Mouse (Mus musculus): ENCODE measurements at regions not wholly inside any gene's neighbourhood (a gene's known extent, or its start where the extent isn't known, plus 50 kb on each side); places are given as distances from the start of the nearest gene placed in this dataset.
"Not testable (repeated sequence)": the region's sequence is repeated elsewhere in the genome, so short reads cannot be mapped to it uniquely, and the experiment has no call there.

DNA sequence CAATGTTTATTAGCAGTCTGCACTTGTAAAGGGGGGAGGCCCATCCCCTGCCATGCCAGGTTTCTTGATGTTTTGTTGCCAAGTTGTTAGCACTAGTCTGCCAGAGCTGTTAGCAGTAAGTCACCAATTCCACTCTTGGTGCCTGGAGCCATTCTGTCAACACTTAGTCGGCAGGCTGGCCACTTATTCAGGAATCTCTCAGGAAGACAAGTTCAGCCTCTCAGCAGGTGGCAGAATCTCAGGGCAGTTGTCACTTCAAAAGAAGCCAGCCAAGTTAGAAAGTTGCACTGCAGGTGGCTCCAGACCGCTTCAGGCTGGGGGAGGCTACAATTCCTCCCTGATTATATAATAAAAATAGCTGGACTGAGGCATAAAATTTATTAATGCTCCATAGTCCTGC is 424.2 kb downstream of the Cdh10 start:
- 46% methylated on average over 2 of the region's 2 CpGs for WGBS
- not testable (repeated sequence) for H3K4me2 ChIP-seq (ENCODE audit: low read length); H3K4me1 ChIP-seq (ENCODE audit: control insufficient read depth, insufficient read depth, low read length)

DNA sequence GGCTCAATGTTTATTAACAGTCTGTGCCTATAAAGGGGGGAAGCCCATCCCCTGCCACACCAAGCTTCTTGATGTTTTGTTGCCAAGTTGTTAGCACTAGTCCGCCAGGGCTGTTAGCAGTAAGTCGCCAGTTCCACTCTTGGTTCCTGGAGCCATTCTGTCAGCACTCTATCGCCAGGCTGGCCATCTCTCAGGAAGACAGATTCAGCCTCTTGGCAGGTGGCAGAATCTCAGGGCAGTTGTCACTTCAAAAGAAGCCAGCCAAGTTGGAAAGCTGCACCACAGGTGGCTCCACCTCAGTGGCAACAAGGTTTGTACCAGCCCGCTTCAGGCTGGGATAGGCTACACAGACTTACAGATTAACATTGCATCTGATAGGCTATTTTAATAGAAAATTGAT is 428.7 kb downstream of the Cdh10 start:
- Histone ChIP-seq H3K4me3 (ENCODE audit: low read depth, low read length) (no peak overlapping the region), H3K36me3 (ENCODE audit: control insufficient read depth, insufficient read depth, low read length) (no peaks in the 10 kb centered on the region), H3K4me1 (ENCODE audit: control insufficient read depth, insufficient read depth, low read length) (no peaks in the 10 kb centered on the region), H3K27ac (ENCODE audit: low read depth, low read length) (no peak overlapping the region), H3K9ac (ENCODE audit: low read length) (no peak overlapping the region), H3K27me3 (replicated peaks; ENCODE audit: control insufficient read depth, insufficient read depth, low read length) (no peaks in the 10 kb centered on the region), H3K9me3 (replicated peaks; ENCODE audit: control insufficient read depth, low read length) (no peaks in the 10 kb centered on the region), H3K4me2 (ENCODE audit: low read length) (no peak overlapping the region)
- DNase-seq (ENCODE audit: low spot score) (no peak), ATAC-seq (no peak)
- 84% methylated on average over 4 of the region's 4 CpGs for WGBS

More for the DNA sequence above, 424.2 kb downstream of the Cdh10 start:
- H3K4me3 ChIP-seq (ENCODE audit: low read depth, low read length); H3K27ac ChIP-seq (ENCODE audit: low read depth, low read length); H3K9ac ChIP-seq (ENCODE audit: low read length); H3K9me3 ChIP-seq (replicated peaks; ENCODE audit: control insufficient read depth, low read length); H3K27me3 ChIP-seq (replicated peaks; ENCODE audit: control insufficient read depth, insufficient read depth, low read length); H3K36me3 ChIP-seq (ENCODE audit: control insufficient read depth, insufficient read depth, low read length); ATAC-seq: not testable (repeated sequence)
- peak; percentile 2 for DNase-seq (ENCODE audit: low spot score)

GRCm38 (mm10) chr15:19275968-19276826 is 457.4 kb downstream of the Cdh10 start:
- Histone ChIP-seq H3K27me3 (replicated peaks; ENCODE audit: control insufficient read depth, insufficient read depth, low read length) (no peaks in the 10 kb centered on the region), H3K4me1 (ENCODE audit: control insufficient read depth, insufficient read depth, low read length) (no peaks in the 10 kb centered on the region), H3K9ac (ENCODE audit: low read length) (no peak overlapping the region), H3K27ac (ENCODE audit: low read depth, low read length) (no peak overlapping the region), H3K4me3 (ENCODE audit: low read depth, low read length) (no peak overlapping the region), H3K36me3 (ENCODE audit: control insufficient read depth, insufficient read depth, low read length) (no peaks in the 10 kb centered on the region), H3K4me2 (ENCODE audit: low read length) (0 out of 2 replicates have a peak overlapping the region, but pooled peaks have one; percentile 25), H3K9me3 (replicated peaks; ENCODE audit: control insufficient read depth, low read length) (no peaks in the 10 kb centered on the region)
- peak; percentile 77 for DNase-seq (ENCODE audit: low spot score)
- 47% methylated on average over 10 of the region's 10 CpGs for WGBS
- peak; percentile 50; the same call in 1 of the 2 replicates for ATAC-seq

DNA sequence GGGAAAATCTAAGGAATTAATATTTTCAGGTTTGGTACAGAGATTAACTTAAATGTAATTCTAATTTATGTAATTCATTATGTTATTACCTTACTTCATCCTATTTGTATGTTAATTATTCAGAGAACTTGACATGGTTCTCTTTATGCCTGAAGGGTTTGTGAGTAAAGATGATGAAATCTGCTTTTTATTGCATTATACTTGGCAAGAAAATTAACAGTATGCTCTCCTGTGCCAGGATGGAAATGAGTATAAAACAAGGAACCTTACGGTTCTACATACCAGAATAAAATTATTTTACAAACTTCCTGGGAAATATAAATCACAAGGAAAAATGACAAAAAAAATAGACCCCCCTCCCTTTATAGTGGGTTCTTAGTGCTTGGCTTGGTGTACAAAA is 497.6 kb downstream of the Cdh10 start:
- ATAC-seq, result no peak
- H3K4me1 ChIP-seq (ENCODE audit: control insufficient read depth, insufficient read depth, low read length), result no peaks in the 10 kb centered on the region
- H3K9ac ChIP-seq (ENCODE audit: low read length), result no peak overlapping the region
- no peaks in the 10 kb centered on the region for H3K36me3 ChIP-seq (ENCODE audit: control insufficient read depth, insufficient read depth, low read length)
- DNase-seq (ENCODE audit: low spot score), result no peak
- H3K9me3 ChIP-seq (replicated peaks; ENCODE audit: control insufficient read depth, low read length), result no peaks in the 10 kb centered on the region
- no peak overlapping the region for H3K27ac ChIP-seq (ENCODE audit: low read depth, low read length)
- H3K4me2 ChIP-seq (ENCODE audit: low read length), result no peak overlapping the region
- no peaks in the 10 kb centered on the region for H3K27me3 ChIP-seq (replicated peaks; ENCODE audit: control insufficient read depth, insufficient read depth, low read length)
- 86% methylated on average over 1 of the region's 1 CpGs for WGBS
- no peak overlapping the region for H3K4me3 ChIP-seq (ENCODE audit: low read depth, low read length)

- H3K27ac ChIP-seq (ENCODE audit: low read depth, low read length), result no peak overlapping the region
- H3K9ac ChIP-seq (ENCODE audit: low read length), result no peak overlapping the region
- DNase-seq (ENCODE audit: low spot score) (peak; percentile 8), ATAC-seq (no peak)
- no peaks in the 10 kb centered on the region for H3K9me3 ChIP-seq (replicated peaks; ENCODE audit: control insufficient read depth, low read length)
- no peak overlapping the region for H3K4me3 ChIP-seq (ENCODE audit: low read depth, low read length)
- no peaks in the 10 kb centered on the region for H3K4me1 ChIP-seq (ENCODE audit: control insufficient read depth, insufficient read depth, low read length)
- 77% methylated on average over 1 of the region's 1 CpGs for WGBS
- no peaks in the 10 kb centered on the region for H3K36me3 ChIP-seq (ENCODE audit: control insufficient read depth, insufficient read depth, low read length)
- no peak overlapping the region for H3K4me2 ChIP-seq (ENCODE audit: low read length)
- no peaks in the 10 kb centered on the region for H3K27me3 ChIP-seq (replicated peaks; ENCODE audit: control insufficient read depth, insufficient read depth, low read length)
These were observed 537.6 kb downstream of the Cdh10 start for GRCm38 (mm10) chr15:19356322-19356721.

GRCm38 (mm10) chr15:19360650-19361049 is 541.9 kb downstream of the Cdh10 start:
- DNase-seq (ENCODE audit: low spot score) (peak; percentile 68), ATAC-seq (peak; percentile 63)
- Histone ChIP-seq H3K27me3 (replicated peaks; ENCODE audit: control insufficient read depth, insufficient read depth, low read length) (no peaks in the 10 kb centered on the region), H3K9me3 (replicated peaks; ENCODE audit: control insufficient read depth, low read length) (no peaks in the 10 kb centered on the region), H3K36me3 (ENCODE audit: control insufficient read depth, insufficient read depth, low read length) (no peaks in the 10 kb centered on the region), H3K9ac (ENCODE audit: low read length) (no peak overlapping the region), H3K4me1 (ENCODE audit: control insufficient read depth, insufficient read depth, low read length) (no peaks in the 10 kb centered on the region), H3K4me3 (ENCODE audit: low read depth, low read length) (no peak overlapping the region), H3K27ac (ENCODE audit: low read depth, low read length) (no peak overlapping the region), H3K4me2 (ENCODE audit: low read length) (no peak overlapping the region)
- WGBS, result 37% methylated on average over 3 of the region's 3 CpGs

GRCm38 (mm10) chr15:19389951-19390350 is 571.2 kb downstream of the Cdh10 start:
- no peak for DNase-seq (ENCODE audit: low spot score)
- no peak overlapping the region for H3K27ac ChIP-seq (ENCODE audit: low read depth, low read length)

DNA sequence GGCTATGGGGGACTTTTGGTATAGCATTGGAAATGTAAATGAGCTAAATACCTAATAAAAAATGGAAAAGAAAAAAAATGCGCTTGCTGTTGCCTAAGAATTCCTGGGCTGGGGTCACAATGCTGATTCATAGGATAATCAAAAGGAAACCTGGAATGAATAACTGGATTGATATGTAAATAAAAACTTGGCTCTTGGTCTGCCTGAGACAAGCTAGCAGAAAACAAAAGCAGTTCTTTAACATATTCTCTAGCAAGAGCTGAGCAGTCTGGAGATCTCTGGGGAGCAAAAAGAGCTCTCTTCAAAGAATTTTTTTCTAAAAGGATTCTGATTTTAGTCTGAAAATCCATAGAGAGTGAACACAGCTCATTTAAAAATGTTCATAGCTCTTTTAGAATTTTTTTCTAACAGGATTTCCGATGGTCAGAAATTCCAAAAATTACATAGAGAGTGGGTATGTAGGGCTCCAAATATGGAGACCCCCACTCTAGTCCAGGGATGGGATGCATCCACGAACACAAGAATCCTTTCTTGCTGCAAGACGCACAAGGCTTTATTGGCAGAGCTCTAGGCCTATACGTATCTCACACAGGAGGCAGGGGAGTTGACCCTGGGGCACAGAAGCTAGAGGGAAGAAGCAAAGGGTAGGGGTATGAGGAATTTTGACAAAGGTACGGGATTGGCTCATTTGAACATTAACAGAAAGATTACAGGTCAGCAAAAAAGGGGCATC is 572.7 kb downstream of the Cdh10 start:
- Histone ChIP-seq H3K4me3 (ENCODE audit: low read depth, low read length) (no peak overlapping the region), H3K27me3 (replicated peaks; ENCODE audit: control insufficient read depth, insufficient read depth, low read length) (no peaks in the 10 kb centered on the region), H3K4me1 (ENCODE audit: control insufficient read depth, insufficient read depth, low read length) (no peaks in the 10 kb centered on the region), H3K9ac (ENCODE audit: low read length) (no peak overlapping the region), H3K4me2 (ENCODE audit: low read length) (no peak overlapping the region), H3K27ac (ENCODE audit: low read depth, low read length) (no peak overlapping the region), H3K9me3 (replicated peaks; ENCODE audit: control insufficient read depth, low read length) (no peaks in the 10 kb centered on the region), H3K36me3 (ENCODE audit: control insufficient read depth, insufficient read depth, low read length) (no peaks in the 10 kb centered on the region)
- WGBS, result 67% methylated on average over 6 of the region's 6 CpGs
- no peak for ATAC-seq
- peak; percentile 8 for DNase-seq (ENCODE audit: low spot score)

More at GRCm38 (mm10) chr15:19389951-19390350, 571.2 kb downstream of the Cdh10 start:
- no peak for ATAC-seq
- H3K9me3 ChIP-seq (replicated peaks; ENCODE audit: control insufficient read depth, low read length), result no peaks in the 10 kb centered on the region
- no peaks in the 10 kb centered on the region for H3K36me3 ChIP-seq (ENCODE audit: control insufficient read depth, insufficient read depth, low read length)
- no peak overlapping the region for H3K4me2 ChIP-seq (ENCODE audit: low read length)
- H3K4me3 ChIP-seq (ENCODE audit: low read depth, low read length), result no peak overlapping the region
- 81% methylated on average over 4 of the region's 4 CpGs for WGBS
- no peaks in the 10 kb centered on the region for H3K4me1 ChIP-seq (ENCODE audit: control insufficient read depth, insufficient read depth, low read length)
- H3K27me3 ChIP-seq (replicated peaks; ENCODE audit: control insufficient read depth, insufficient read depth, low read length), result no peaks in the 10 kb centered on the region
- H3K9ac ChIP-seq (ENCODE audit: low read length), result no peak overlapping the region

DNA sequence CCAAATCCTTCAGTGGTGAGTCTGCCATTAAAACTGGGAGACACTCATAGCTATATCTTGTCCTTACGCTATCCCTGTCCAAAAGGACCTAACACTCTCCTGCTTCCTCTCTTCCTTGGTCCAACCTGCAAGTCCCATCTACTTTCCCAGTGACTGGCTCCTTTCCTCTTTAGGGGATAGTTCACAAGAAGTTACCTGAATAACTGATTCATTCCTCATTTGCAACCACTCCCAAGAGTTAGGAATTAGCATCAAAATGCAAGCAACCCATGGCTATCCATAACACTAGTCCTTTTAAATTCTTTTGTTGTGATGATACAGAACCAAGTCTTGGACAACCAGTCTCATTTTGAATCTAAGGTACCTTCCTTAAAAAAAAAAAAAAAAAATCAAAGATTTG is 576.9 kb downstream of the Cdh10 start:
- no peaks in the 10 kb centered on the region for H3K27me3 ChIP-seq (replicated peaks; ENCODE audit: control insufficient read depth, insufficient read depth, low read length)

More for the DNA sequence above, 576.9 kb downstream of the Cdh10 start:
- Histone ChIP-seq H3K9me3 (replicated peaks; ENCODE audit: control insufficient read depth, low read length) (no peaks in the 10 kb centered on the region), H3K4me2 (ENCODE audit: low read length) (no peak overlapping the region), H3K4me1 (ENCODE audit: control insufficient read depth, insufficient read depth, low read length) (no peaks in the 10 kb centered on the region), H3K27ac (ENCODE audit: low read depth, low read length) (no peak overlapping the region), H3K36me3 (ENCODE audit: control insufficient read depth, insufficient read depth, low read length) (no peaks in the 10 kb centered on the region), H3K9ac (ENCODE audit: low read length) (no peak overlapping the region), H3K4me3 (ENCODE audit: low read depth, low read length) (no peak overlapping the region)
- no peak for ATAC-seq
- WGBS, result 92% methylated on average over 1 of the region's 1 CpGs
- no peak for DNase-seq (ENCODE audit: low spot score)

Data from forebrain, embryonic 14.5 days (tissue).